Mouse (Mus musculus) kidney, adult 2 months (tissue): ENCODE results near the gene Ube3b.

Experiments used
- CTCF ChIP-seq: fragments of 200-500 bp; conservative IDR thresholded peaks from 2 replicates; pipeline ENCODE4 v1.5.1; 2011; ENCODE audit warnings: low read depth, mild to moderate bottlenecking, control low read depth, low read length, moderate library complexity, mixed read lengths; ENCODE audit not compliant: insufficient read depth, insufficient read length
- POLR2A ChIP-seq: fragments of 200-500 bp; IDR thresholded peaks from one replicate; pipeline ENCODE4 v1.6.1; 2011; ENCODE audit warnings: low read depth, low read length, control low read depth

DNA sequence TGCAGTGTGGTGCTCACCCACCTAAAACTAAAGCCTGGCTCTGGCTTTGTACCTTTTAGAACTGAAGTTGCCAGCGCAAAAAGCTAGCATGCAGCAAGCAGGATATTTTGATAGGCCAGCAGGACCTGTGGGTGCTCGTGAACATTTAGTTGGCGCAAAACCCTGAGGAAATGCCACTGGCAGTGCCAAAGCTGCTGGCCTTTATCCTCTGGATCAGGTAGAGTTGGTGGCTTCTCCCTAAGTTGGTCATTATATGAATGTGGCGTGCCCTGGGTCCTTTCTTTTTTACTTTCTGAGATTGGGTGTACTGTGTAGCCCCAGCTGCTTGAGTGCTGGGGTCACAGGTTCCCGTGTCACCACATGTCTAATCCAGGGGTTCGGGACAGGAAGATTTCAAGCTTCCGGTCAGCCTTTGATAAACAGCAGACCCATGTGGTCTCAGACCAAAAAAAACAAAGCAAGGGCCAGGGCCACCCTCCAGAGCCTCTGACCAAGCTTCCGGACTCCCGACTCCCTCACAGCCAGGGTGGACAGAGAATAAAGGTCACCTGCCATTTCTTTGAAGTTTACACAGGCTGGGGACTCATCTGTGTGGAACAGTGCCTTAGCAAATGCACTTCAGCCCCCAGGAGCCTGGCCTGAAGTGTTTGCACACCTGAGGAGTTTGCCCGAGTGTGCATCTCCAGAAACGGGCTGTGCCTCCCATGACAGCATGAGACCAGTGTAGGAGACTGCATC lies 41.3 kb downstream of the Ube3b start:
- TF ChIP-seq CTCF (no peak), POLR2A (no peak)
